Mouse (Mus musculus) midbrain, embryonic 14.5 days (tissue): Measurements from ENCODE around the gene Slc25a23. TPM values are rescaled to one million over a fixed set of nuclear protein-coding genes. Genes with fewer than 3 reads are reported as not detected.

Experiments used
- ATAC-seq: fragments of 200-750 bp; cut with Nextera tagmentation; 2 replicates; pipeline ENCODE4 v1.8.0; 2017; ENCODE audit warnings: moderate number of reproducible peaks, moderate library complexity; ENCODE audit not compliant: low FRiP score, low TSS enrichment
- DNase-seq: peaks from one replicate; pipeline ENCODE4 v3.0.0-alpha.2; 2015
- H3K27ac ChIP-seq: fragments of 300-500 bp; sonication (generic); replicated peaks from 2 replicates; pipeline ENCODE4 v1.5.1; 2014; ENCODE audit warnings: mild to moderate bottlenecking, low read depth, low read length, moderate library complexity
- H3K27me3 ChIP-seq: fragments of 300-500 bp; sonication (generic); 2 replicates; pipeline ENCODE4 v1.6.1; 2014; ENCODE audit warnings: low read length, control low read depth, mixed read lengths; ENCODE audit not compliant: control insufficient read depth, insufficient read depth
- H3K36me3 ChIP-seq: fragments of 300-500 bp; sonication (generic); 2 replicates; pipeline ENCODE4 v1.6.1; 2014; ENCODE audit warnings: low read length, control low read depth; ENCODE audit not compliant: control insufficient read depth, insufficient read depth
- H3K4me1 ChIP-seq: fragments of 300-500 bp; sonication (generic); 2 replicates; pipeline ENCODE4 v1.6.1; 2014; ENCODE audit warnings: mild to moderate bottlenecking, antibody characterized with exemption, low read length, control low read depth; ENCODE audit not compliant: control insufficient read depth, insufficient read depth
- H3K4me2 ChIP-seq: fragments of 300-500 bp; sonication (generic); 2 replicates; pipeline ENCODE4 v1.6.1; 2014; ENCODE audit warnings: mild to moderate bottlenecking, low read length, moderate library complexity
- H3K4me3 ChIP-seq: fragments of 300-500 bp; sonication (generic); replicated peaks from 2 replicates; pipeline ENCODE4 v1.5.1; 2014; ENCODE audit warnings: low read depth, low read length
- H3K9ac ChIP-seq: fragments of 300-500 bp; sonication (generic); replicated peaks from 2 replicates; pipeline ENCODE4 v1.6.1; 2014; ENCODE audit warnings: mild to moderate bottlenecking, low read length, moderate library complexity
- H3K9me3 ChIP-seq: fragments of 300-500 bp; sonication (generic); 2 replicates; pipeline ENCODE4 v1.6.1; 2016; ENCODE audit warnings: low read length, control low read depth, mixed read lengths; ENCODE audit not compliant: control insufficient read depth
- WGBS: fragments of 180-500 bp; shearing (Covaris S2); extraction: QIAGEN DNeasy Blood & Tissue Kit; methylation state at CpG from one replicate; pipeline ENCODE4 v1.1.7; 2014; 5-methylcytosine and 5-hydroxymethylcytosine counted together
- polyA plus RNA-seq: library from polyadenylated mRNA; unstranded; fragments of >200 nt; fragmentation: Nextera tagmentation; extraction: Ambion mirVana; gene quantifications from 2 replicates; pipeline ENCODE4 v1.2.1, GENCODE M21; 2014

The Slc25a23 gene
- polyA plus RNA-seq, 1 experiment from 2014 or later, result 31.6 TPM

- Histone ChIP-seq H3K27me3 (no peaks in the 10 kb centered on the region), H3K9me3 (no peaks in the 10 kb centered on the region), H3K36me3 (peaks cover 14% of the 10 kb centered on the region), H3K27ac (peak overlapping the region; percentile 96), H3K4me3 (peak overlapping the region; percentile 72), H3K4me1 (peaks cover 16% of the 10 kb centered on the region), H3K4me2 (peak overlapping the region; percentile 84), H3K9ac (no peak overlapping the region; the same call in 1 of the 2 replicates)
- no peak for ATAC-seq
- 76% methylated on average over 13 of the region's 13 CpGs for WGBS
- no peak for DNase-seq
These were observed 47.3 kb downstream of the Slc25a23 start for GRCm38 (mm10) chr17:57012245-57012795.

GRCm38 (mm10) chr17:57011236-57012141 is 48.2 kb downstream of the Slc25a23 start, which contains the start of the genes Gtf2f1 and Gm17949:
Gene Gtf2f1, minus strand, starts transcription at chr17:57011288.
Gene Gm17949, plus strand, starts transcription at chr17:57011469.
- WGBS, result under 1% methylated on average over 51 of the region's 51 CpGs
- peaks cover 16% of the 10 kb centered on the region for H3K4me1 ChIP-seq
- peaks cover 22% of the 10 kb centered on the region for H3K36me3 ChIP-seq
- no peaks in the 10 kb centered on the region for H3K9me3 ChIP-seq
- DNase-seq, result peak; percentile 100
- ATAC-seq, result peak; percentile 93
- H3K4me3 ChIP-seq, result peak within 1 kb of the TSS; percentile 72
- H3K4me2 ChIP-seq, result peak within 1 kb of the TSS; percentile 92
- no peaks in the 10 kb centered on the region for H3K27me3 ChIP-seq
- H3K9ac ChIP-seq, result peak within 1 kb of the TSS; percentile 80
- peak within 1 kb of the TSS; percentile 96 for H3K27ac ChIP-seq

- under 1% methylated on average over 19 of the region's 19 CpGs for WGBS
- Histone ChIP-seq H3K4me1 (peaks cover 16% of the 10 kb centered on the region), H3K4me3 (peak overlapping the region; percentile 72), H3K27ac (peak overlapping the region; percentile 56; the same call in 1 of the 2 replicates), H3K36me3 (peaks cover 29% of the 10 kb centered on the region), H3K27me3 (no peaks in the 10 kb centered on the region), H3K9ac (peak overlapping the region; percentile 73), H3K9me3 (no peaks in the 10 kb centered on the region), H3K4me2 (peak overlapping the region; percentile 92)
- DNase-seq (no peak), ATAC-seq (peak; percentile 56)
These were observed 48.8 kb downstream of the Slc25a23 start for GRCm38 (mm10) chr17:57010911-57011235.

GRCm38 (mm10) chr17:57007137-57007905 is 52.3 kb downstream of the Slc25a23 start:
- H3K4me2 ChIP-seq, result no peak overlapping the region
- H3K9me3 ChIP-seq, result no peaks in the 10 kb centered on the region
- H3K27ac ChIP-seq, result no peak overlapping the region
- 94% methylated on average over 13 of the region's 13 CpGs for WGBS
- DNase-seq (peak; percentile 33), ATAC-seq (no peak)
- no peaks in the 10 kb centered on the region for H3K27me3 ChIP-seq
- no peak overlapping the region for H3K9ac ChIP-seq
- H3K36me3 ChIP-seq, result peaks cover 63% of the 10 kb centered on the region
- H3K4me3 ChIP-seq, result no peak overlapping the region
- peaks cover 13% of the 10 kb centered on the region for H3K4me1 ChIP-seq

GRCm38 (mm10) chr17:57003994-57004393 is 55.7 kb downstream of the Slc25a23 start:
- no peaks in the 10 kb centered on the region for H3K9me3 ChIP-seq
- H3K36me3 ChIP-seq, result peaks cover 80% of the 10 kb centered on the region
- 91% methylated on average over 7 of the region's 7 CpGs for WGBS
- no peak overlapping the region for H3K27ac ChIP-seq
- no peak overlapping the region for H3K4me3 ChIP-seq
- H3K9ac ChIP-seq, result no peak overlapping the region
- no peaks in the 10 kb centered on the region for H3K27me3 ChIP-seq
- no peaks in the 10 kb centered on the region for H3K4me1 ChIP-seq
- H3K4me2 ChIP-seq, result no peak overlapping the region
- DNase-seq, result no peak
- ATAC-seq, result no peak

GRCm38 (mm10) chr17:57001228-57001627 is 58.4 kb downstream of the Slc25a23 start:
- H3K36me3 ChIP-seq, result peaks cover 60% of the 10 kb centered on the region
- no peaks in the 10 kb centered on the region for H3K9me3 ChIP-seq

GRCm38 (mm10) chr17:56999968-57000609 is 59.6 kb downstream of the Slc25a23 start, which contains the start of gene Pspn:
Gene Pspn, minus strand, starts transcription at chr17:57000018.
- Histone ChIP-seq H3K9me3 (no peaks in the 10 kb centered on the region), H3K36me3 (peaks cover 60% of the 10 kb centered on the region), H3K4me3 (no peak within 1 kb of the TSS), H3K27ac (no peak within 1 kb of the TSS), H3K27me3 (no peaks in the 10 kb centered on the region), H3K9ac (no peak within 1 kb of the TSS), H3K4me1 (peaks cover 9% of the 10 kb centered on the region; the same call in 1 of the 2 replicates), H3K4me2 (no peak within 1 kb of the TSS)
- WGBS, result 82% methylated on average over 9 of the region's 9 CpGs
- ATAC-seq, result no peak
- no peak for DNase-seq

More at GRCm38 (mm10) chr17:57001228-57001627, 58.4 kb downstream of the Slc25a23 start:
- no peak overlapping the region for H3K27ac ChIP-seq
- H3K4me3 ChIP-seq, result no peak overlapping the region
- no peaks in the 10 kb centered on the region for H3K27me3 ChIP-seq
- no peak for DNase-seq
- 80% methylated on average over 8 of the region's 8 CpGs for WGBS
- H3K9ac ChIP-seq, result no peak overlapping the region
- no peak overlapping the region for H3K4me2 ChIP-seq
- no peak for ATAC-seq
- peaks cover 9% of the 10 kb centered on the region; the same call in 1 of the 2 replicates for H3K4me1 ChIP-seq

- Histone ChIP-seq H3K27ac (no peak overlapping the region), H3K9me3 (no peaks in the 10 kb centered on the region), H3K36me3 (peaks cover 60% of the 10 kb centered on the region), H3K4me2 (no peak overlapping the region), H3K27me3 (no peaks in the 10 kb centered on the region), H3K4me1 (peaks cover 9% of the 10 kb centered on the region; the same call in 1 of the 2 replicates), H3K9ac (no peak overlapping the region), H3K4me3 (no peak overlapping the region)
- ATAC-seq, result no peak
- no peak for DNase-seq
- WGBS, result 93% methylated on average over 9 of the region's 9 CpGs
These were observed 60.2 kb downstream of the Slc25a23 start for GRCm38 (mm10) chr17:56999414-56999813.
